Mouse (Mus musculus): ENCODE data around the gene Tspan12. TPM values are rescaled to one million over a fixed set of nuclear protein-coding genes. Genes with fewer than 3 reads are reported as not detected.

Gene Tspan12
- polyA plus RNA-seq, 1 experiment from 2014 or later: 26.5 TPM

DNA sequence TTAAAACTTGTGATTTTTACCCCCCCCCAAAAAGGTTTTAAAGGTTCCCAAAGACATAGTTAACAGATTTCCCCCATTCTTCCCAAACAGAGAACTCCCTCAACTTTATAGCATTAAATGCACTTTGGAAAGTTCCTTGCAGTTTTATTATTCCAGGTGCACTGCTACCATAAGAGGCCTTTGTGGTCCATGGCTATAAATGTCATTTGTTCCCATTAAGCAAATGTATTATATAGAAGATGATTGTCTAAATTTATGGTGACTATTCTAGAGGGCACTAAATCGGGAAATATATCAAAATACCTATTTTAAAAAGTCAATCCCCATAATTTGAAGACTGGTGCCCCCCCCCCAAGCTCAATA, 82.9 kb downstream of the Tspan12 start:
- H3K9me3 ChIP-seq (replicated peaks; ENCODE audit: control insufficient read depth, low read length): no peaks in the 10 kb centered on the region
- H3K4me3 ChIP-seq (ENCODE audit: low read depth, low read length): no peak overlapping the region
- no peak for ATAC-seq (ENCODE audit: low read depth)
- no peak overlapping the region for H3K4me2 ChIP-seq (ENCODE audit: low read depth, low read length)
- no peaks in the 10 kb centered on the region; the same call in 1 of the 2 replicates for H3K4me1 ChIP-seq (ENCODE audit: control insufficient read depth, low read depth, low read length)
- no peak overlapping the region for H3K9ac ChIP-seq (ENCODE audit: low read depth, low read length)
- H3K36me3 ChIP-seq (ENCODE audit: control insufficient read depth, insufficient read depth): no peaks in the 10 kb centered on the region
- no peaks in the 10 kb centered on the region for H3K27me3 ChIP-seq (ENCODE audit: control insufficient read depth, insufficient read depth, low read depth, low read length)
- H3K27ac ChIP-seq (ENCODE audit: low read length): no peak overlapping the region
- 63% methylated on average over 1 of the region's 1 CpGs for WGBS (ENCODE audit: insufficient replicate concordance)

DNA sequence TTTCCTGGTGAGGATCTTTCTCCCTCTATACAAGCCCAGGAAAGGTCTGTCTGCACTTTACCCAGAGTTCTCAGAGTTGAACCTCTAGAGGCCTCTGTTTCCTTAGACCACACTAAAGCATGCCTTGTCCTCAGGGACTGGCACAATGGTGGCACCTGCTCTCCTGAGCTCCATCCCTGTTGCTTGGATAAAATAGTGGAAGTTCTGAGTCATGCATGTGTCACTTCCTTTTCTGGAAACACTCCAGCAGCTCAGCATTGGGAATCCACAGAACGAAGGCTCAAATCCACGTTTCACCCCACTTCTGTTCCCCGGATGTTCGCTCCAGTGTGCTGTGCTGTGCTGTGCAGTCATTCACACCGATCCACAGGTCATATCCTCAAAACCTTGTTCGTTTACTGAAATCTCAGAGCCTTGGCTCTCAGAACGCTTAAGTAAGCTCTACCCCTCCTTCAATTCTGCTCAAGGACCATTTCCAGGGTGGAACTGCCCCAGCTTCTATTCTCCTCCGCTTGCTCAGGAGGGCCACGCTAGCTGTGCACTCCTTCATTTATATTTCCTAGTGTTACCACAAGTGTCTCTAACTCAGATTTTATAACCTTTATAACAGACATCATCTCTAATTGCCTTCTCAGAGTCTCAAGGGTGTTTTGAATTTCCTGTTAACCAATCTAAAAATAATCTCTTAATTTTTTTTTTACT, 83.4 kb downstream of the Tspan12 start:
- 70% methylated on average over 9 of the region's 9 CpGs for WGBS (ENCODE audit: insufficient replicate concordance)

DNA sequence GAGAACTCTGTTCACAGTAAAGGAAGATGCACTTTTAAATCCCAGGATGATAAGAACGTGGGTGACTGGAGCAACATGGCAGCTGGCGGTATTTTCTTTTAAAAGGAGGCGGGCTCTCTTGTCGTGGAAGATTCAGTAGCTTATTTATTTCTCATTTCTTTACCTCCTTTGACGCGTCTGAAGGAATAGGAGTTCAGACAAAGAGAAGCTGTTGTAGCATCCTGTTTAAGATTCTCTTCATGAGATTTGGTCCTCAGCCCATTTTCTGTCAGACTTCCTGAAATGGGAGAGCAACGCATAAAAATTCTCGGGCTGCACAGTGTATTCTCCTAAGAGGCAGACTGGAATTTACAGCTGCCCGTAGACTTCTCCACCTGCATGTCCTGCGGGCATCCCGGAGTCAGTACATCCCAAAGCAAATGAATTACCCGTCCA, 84.5 kb downstream of the Tspan12 start:
- ATAC-seq (ENCODE audit: low read depth): no peak
- Histone ChIP-seq H3K27me3 (ENCODE audit: control insufficient read depth, insufficient read depth, low read depth, low read length) (no peaks in the 10 kb centered on the region), H3K27ac (ENCODE audit: low read length) (no peak overlapping the region), H3K36me3 (ENCODE audit: control insufficient read depth, insufficient read depth) (no peaks in the 10 kb centered on the region), H3K9ac (ENCODE audit: low read depth, low read length) (no peak overlapping the region), H3K4me3 (ENCODE audit: low read depth, low read length) (no peak overlapping the region), H3K4me2 (ENCODE audit: low read depth, low read length) (no peak overlapping the region), H3K4me1 (ENCODE audit: control insufficient read depth, low read depth, low read length) (no peaks in the 10 kb centered on the region), H3K9me3 (replicated peaks; ENCODE audit: control insufficient read depth, low read length) (no peaks in the 10 kb centered on the region)
- WGBS (ENCODE audit: insufficient replicate concordance): 75% methylated on average over 12 of the region's 12 CpGs

More for the DNA sequence above, 83.4 kb downstream of the Tspan12 start:
- no peaks in the 10 kb centered on the region for H3K9me3 ChIP-seq (replicated peaks; ENCODE audit: control insufficient read depth, low read length)
- no peaks in the 10 kb centered on the region for H3K27me3 ChIP-seq (ENCODE audit: control insufficient read depth, insufficient read depth, low read depth, low read length)
- H3K4me3 ChIP-seq (ENCODE audit: low read depth, low read length): no peak overlapping the region
- H3K4me2 ChIP-seq (ENCODE audit: low read depth, low read length): no peak overlapping the region
- no peak overlapping the region for H3K27ac ChIP-seq (ENCODE audit: low read length)
- no peaks in the 10 kb centered on the region for H3K4me1 ChIP-seq (ENCODE audit: control insufficient read depth, low read depth, low read length)
- no peak for ATAC-seq (ENCODE audit: low read depth)
- no peak overlapping the region for H3K9ac ChIP-seq (ENCODE audit: low read depth, low read length)
- H3K36me3 ChIP-seq (ENCODE audit: control insufficient read depth, insufficient read depth): no peaks in the 10 kb centered on the region

DNA sequence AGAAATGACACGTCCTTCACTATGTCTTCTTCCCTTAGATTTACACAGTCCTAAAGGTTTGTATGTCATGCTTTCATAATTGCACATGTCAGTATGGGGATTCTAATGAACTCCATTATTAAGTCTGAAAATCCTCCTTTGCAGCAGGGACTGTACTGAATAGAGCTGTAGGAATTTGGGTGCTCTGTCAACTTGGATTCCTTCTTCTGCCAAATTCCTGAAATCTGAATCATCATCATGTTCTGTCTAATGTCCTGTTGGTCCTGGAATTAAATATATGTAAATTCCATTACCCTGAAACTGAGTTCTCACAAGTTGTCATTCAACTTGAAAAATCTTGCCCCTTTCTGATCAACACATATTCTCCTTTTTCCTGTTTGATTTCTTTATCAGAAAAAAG, 104.8 kb downstream of the Tspan12 start:
- no peaks in the 10 kb centered on the region for H3K36me3 ChIP-seq (ENCODE audit: control insufficient read depth, insufficient read depth)
- no peak for ATAC-seq (ENCODE audit: low read depth)
- H3K9ac ChIP-seq (ENCODE audit: low read depth, low read length): no peak overlapping the region
- H3K4me1 ChIP-seq (ENCODE audit: control insufficient read depth, low read depth, low read length): no peaks in the 10 kb centered on the region
- H3K27me3 ChIP-seq (ENCODE audit: control insufficient read depth, insufficient read depth, low read depth, low read length): no peaks in the 10 kb centered on the region
- WGBS (ENCODE audit: insufficient replicate concordance): 66% methylated on average over 1 of the region's 1 CpGs
- no peak overlapping the region for H3K27ac ChIP-seq (ENCODE audit: low read length)
- no peak overlapping the region for H3K4me2 ChIP-seq (ENCODE audit: low read depth, low read length)
- H3K4me3 ChIP-seq (ENCODE audit: low read depth, low read length): no peak overlapping the region
- no peaks in the 10 kb centered on the region for H3K9me3 ChIP-seq (replicated peaks; ENCODE audit: control insufficient read depth, low read length)

DNA sequence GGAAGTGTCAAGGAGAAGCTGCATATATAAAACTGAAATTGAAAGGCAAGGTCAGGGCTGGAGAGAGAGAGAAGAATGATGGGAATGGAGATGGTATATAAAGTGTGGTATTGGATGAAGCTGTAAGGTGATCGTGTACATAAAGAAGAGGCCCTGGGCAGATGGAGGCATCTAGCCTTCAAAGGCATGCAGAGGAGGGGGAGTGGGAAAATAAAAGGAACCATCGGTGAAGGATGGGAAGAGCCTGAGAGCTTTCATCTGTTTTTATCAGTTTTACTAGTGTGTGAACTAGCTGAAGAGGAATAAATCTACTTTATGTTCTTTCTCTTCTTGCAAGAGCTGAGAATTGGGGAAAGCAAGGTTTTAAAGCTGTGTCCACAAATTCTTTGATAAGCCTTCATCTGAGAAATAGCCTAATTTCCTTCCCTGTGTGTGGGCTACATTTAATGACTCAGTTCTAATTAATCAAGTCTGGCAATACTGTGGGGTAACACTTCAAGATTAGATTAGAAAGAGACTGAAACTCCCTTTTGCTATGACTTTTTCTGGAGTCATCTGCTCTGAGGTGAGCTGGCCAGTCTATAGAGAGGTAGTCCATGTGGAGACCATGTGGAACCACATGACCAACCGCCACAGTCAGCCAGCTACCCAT, 107.6 kb downstream of the Tspan12 start:
- ATAC-seq (ENCODE audit: low read depth): no peak
- Histone ChIP-seq H3K9me3 (replicated peaks; ENCODE audit: control insufficient read depth, low read length) (no peaks in the 10 kb centered on the region), H3K27me3 (ENCODE audit: control insufficient read depth, insufficient read depth, low read depth, low read length) (no peaks in the 10 kb centered on the region), H3K27ac (ENCODE audit: low read length) (no peak overlapping the region), H3K9ac (ENCODE audit: low read depth, low read length) (no peak overlapping the region), H3K4me2 (ENCODE audit: low read depth, low read length) (no peak overlapping the region), H3K36me3 (ENCODE audit: control insufficient read depth, insufficient read depth) (no peaks in the 10 kb centered on the region), H3K4me1 (ENCODE audit: control insufficient read depth, low read depth, low read length) (no peaks in the 10 kb centered on the region), H3K4me3 (ENCODE audit: low read depth, low read length) (no peak overlapping the region)
- 57% methylated on average over 3 of the region's 3 CpGs for WGBS (ENCODE audit: insufficient replicate concordance)

DNA sequence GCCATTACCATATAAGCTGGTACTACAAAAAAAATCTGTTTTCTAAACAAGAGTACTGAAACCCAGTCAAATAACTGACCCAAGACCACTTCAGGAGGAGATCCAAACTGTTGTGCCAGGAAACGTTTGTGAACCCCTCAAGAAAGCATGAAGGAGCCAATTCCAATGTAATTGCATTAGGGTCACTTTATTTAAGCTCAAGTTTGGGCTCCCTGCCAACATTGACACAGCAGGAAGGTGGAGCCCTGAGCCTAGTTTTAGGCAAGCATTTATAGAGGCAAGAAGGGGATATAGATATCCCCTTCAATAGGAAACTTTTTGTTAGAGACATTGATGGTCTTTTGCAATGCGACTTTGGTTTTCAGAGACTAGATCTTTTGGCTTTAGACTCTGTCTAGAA, 111.7 kb downstream of the Tspan12 start:
- Histone ChIP-seq H3K9ac (ENCODE audit: low read depth, low read length) (no peak overlapping the region), H3K4me1 (ENCODE audit: control insufficient read depth, low read depth, low read length) (no peaks in the 10 kb centered on the region), H3K9me3 (replicated peaks; ENCODE audit: control insufficient read depth, low read length) (no peaks in the 10 kb centered on the region), H3K36me3 (ENCODE audit: control insufficient read depth, insufficient read depth) (no peaks in the 10 kb centered on the region), H3K4me2 (ENCODE audit: low read depth, low read length) (no peak overlapping the region), H3K27me3 (ENCODE audit: control insufficient read depth, insufficient read depth, low read depth, low read length) (no peaks in the 10 kb centered on the region), H3K4me3 (ENCODE audit: low read depth, low read length) (no peak overlapping the region), H3K27ac (ENCODE audit: low read length) (no peak overlapping the region)
- 43% methylated on average over 2 of the region's 2 CpGs for WGBS (ENCODE audit: insufficient replicate concordance)
- no peak for ATAC-seq (ENCODE audit: low read depth)

DNA sequence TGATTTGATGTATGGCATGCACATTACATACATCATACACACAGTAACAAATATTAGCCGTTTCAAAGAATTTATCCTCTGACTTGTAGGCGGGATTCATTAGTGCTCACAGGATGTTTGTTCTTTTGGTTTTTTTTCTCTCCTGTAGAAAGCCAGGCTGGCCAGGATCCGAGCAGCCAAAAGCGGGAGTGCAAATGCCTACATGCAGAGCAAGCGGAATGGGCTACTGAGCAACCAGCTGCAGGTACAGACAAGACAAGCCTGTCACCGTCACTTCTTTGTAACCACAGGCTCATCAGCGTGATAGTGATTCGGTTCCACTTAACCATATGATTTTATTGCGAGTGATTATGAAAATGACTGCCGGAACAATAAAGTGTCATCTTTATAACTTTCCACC, 130.1 kb downstream of the Tspan12 start:
- 66% methylated on average over 10 of the region's 10 CpGs for WGBS (ENCODE audit: insufficient replicate concordance)
- Histone ChIP-seq H3K27ac (ENCODE audit: low read length) (no peak overlapping the region), H3K27me3 (ENCODE audit: control insufficient read depth, insufficient read depth, low read depth, low read length) (no peaks in the 10 kb centered on the region)

More for the DNA sequence above, 130.1 kb downstream of the Tspan12 start:
- H3K4me1 ChIP-seq (ENCODE audit: control insufficient read depth, low read depth, low read length): no peaks in the 10 kb centered on the region
- H3K4me3 ChIP-seq (ENCODE audit: low read depth, low read length): no peak overlapping the region
- H3K36me3 ChIP-seq (ENCODE audit: control insufficient read depth, insufficient read depth): no peaks in the 10 kb centered on the region
- ATAC-seq (ENCODE audit: low read depth): no peak
- H3K9me3 ChIP-seq (replicated peaks; ENCODE audit: control insufficient read depth, low read length): no peaks in the 10 kb centered on the region
- H3K9ac ChIP-seq (ENCODE audit: low read depth, low read length): no peak overlapping the region
- no peak overlapping the region for H3K4me2 ChIP-seq (ENCODE audit: low read depth, low read length)

Other genes with a start within 250 kb of the Tspan12 start
- 15.4 and 17.0 TPM in 2 replicates for gene Ing3, start 97.1 kb upstream of the Tspan12 start, polyA plus RNA-seq (2015; fragmentation: Nextera tagmentation; extraction: Ambion mirVana)
- 4.0 and 5.0 TPM in 2 replicates for gene Cped1, start 133.4 kb upstream of the Tspan12 start, polyA plus RNA-seq (2015; fragmentation: Nextera tagmentation; extraction: Ambion mirVana)

Measured in liver, embryonic 16.5 days (tissue).